Mouse (Mus musculus) megakaryocyte, adult 5-6 weeks (primary cell): ENCODE results near the gene Crybb3. TPM values are rescaled to one million over a fixed set of nuclear protein-coding genes. Genes with fewer than 3 reads are reported as not detected.

Source experiments
- ATAC-seq: 2 replicates; pipeline ENCODE4 v1.8.0; 2016; ENCODE audit warnings: mild to moderate bottlenecking, inconsistent platforms; ENCODE audit not compliant: poor library complexity, severe bottlenecking
- total RNA-seq, 2 experiments: library from RNA; stranded (forward) in 1 of 2; stranded (reverse) in 1 of 2; fragments of 153-499, 151-499 nt in 1 of 2; fragments of 221-1000, 200-1000 nt in 1 of 2; gene quantifications; 2 replicates each; pipeline versions ENCODE4 v1.2.3 to v1.2.4; 2015 to 2017

Gene Crybb3
- total RNA-seq, 2 experiments from 2014 or later = not detected

GRCm38 (mm10) chr5:113050581-113051185, 30.7 kb downstream of the Crybb3 start:
- no peak for ATAC-seq

DNA sequence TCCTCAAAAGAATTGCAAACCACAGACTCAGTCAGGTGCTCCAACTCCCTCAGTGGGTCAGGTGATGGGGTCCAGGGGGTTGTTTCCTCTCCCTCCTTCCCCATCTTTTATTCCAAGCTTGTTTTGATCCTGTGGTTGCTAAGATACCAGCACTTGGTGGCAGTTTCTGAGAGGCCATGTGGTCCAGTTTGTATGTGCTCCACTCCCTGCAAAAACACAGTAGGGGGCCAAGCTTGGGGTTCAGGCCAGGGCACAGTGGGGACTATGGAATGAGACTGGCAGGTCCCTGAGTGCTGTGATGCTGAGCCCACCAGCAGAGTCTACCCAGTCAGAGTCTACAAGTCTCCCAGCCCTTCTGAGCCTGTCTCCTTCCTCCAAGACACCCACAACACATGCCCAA, 31.5 kb downstream of the Crybb3 start:
- ATAC-seq = no peak

GRCm38 (mm10) chr5:113045511-113046273, 35.7 kb downstream of the Crybb3 start:
- no peak for ATAC-seq

DNA sequence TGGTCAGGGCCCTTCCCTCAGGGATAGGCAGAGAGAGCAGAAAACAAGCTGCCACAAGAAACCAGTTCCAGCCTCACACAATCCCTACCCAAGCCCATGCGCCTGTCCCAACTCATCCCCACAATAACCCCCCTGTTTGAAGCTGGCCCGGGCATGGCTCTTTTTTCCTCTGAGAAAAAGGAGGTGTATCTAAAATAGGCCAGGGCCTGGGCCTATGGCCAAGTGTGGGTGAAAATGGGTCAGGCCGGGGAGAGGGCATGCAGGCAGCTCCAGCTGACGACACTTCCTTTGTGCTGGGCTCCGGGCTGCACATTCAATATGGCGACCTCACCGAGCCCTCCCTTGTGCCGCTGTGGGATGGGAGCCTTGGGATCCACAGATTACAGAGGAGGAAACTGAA, 37.9 kb downstream of the Crybb3 start:
- no peak for ATAC-seq

DNA sequence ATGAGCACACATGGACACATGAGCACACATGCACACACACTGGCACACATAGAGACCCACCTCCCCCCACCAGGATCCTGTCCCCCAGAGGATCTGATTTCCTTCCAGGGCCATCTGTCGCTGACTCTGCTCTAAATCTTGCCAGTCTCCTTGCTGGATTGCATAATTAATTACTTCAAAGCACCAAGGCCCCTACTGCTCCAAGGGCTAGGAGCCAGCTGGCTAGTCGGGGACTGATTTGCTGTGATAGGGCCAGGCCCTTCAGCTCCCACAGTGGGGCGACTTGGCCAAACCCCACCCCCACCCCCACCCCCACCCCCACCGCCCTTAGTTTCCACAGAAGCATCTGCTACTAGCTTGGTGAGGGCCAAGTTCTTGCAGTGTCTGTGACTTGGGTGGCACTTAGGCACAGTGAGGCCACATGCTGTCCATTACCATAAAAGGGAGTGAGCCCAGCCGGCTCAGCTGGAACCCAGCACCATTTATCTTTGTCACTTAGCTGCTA, 39.8 kb downstream of the Crybb3 start:
- ATAC-seq = no peak

DNA sequence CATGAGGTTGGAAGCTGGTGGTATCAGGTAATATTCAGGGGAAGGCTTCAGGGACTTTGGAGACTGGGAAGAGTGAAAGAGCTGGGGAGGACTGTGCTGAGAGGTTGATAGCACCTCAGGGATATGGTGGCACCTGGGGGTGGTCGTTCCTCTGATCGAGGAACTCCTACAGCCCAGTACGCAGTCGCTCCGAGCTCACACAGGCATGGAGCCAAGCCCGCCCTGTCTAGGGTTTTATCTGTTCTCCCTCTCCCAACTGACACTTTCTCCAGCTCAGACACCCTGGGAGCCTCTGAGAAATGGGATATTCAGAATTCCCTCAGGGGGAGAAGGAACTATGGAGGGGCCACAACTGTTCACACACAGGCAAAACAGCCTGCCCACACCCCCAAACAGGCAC, 40.6 kb downstream of the Crybb3 start:
- no peak for ATAC-seq

DNA sequence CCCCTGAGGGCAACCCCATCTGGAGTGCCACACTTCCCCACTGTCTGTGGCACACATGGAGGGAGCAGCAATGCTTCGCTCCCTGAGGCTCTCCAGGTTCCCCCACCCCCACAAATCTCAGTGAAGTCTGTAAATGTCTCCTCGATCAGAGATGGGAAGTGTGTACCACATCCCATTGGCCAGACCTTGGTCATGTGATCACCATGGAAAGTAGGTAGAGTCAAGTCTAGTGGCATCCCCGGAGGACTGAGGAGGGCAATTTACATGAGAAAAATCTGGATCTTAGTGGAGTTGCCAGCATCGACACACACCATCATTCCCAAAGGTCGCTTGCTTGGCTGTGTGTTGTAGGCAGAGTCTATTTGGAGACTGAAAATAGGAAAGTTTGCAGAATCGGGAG, 42.8 kb downstream of the Crybb3 start:
- no peak for ATAC-seq

DNA sequence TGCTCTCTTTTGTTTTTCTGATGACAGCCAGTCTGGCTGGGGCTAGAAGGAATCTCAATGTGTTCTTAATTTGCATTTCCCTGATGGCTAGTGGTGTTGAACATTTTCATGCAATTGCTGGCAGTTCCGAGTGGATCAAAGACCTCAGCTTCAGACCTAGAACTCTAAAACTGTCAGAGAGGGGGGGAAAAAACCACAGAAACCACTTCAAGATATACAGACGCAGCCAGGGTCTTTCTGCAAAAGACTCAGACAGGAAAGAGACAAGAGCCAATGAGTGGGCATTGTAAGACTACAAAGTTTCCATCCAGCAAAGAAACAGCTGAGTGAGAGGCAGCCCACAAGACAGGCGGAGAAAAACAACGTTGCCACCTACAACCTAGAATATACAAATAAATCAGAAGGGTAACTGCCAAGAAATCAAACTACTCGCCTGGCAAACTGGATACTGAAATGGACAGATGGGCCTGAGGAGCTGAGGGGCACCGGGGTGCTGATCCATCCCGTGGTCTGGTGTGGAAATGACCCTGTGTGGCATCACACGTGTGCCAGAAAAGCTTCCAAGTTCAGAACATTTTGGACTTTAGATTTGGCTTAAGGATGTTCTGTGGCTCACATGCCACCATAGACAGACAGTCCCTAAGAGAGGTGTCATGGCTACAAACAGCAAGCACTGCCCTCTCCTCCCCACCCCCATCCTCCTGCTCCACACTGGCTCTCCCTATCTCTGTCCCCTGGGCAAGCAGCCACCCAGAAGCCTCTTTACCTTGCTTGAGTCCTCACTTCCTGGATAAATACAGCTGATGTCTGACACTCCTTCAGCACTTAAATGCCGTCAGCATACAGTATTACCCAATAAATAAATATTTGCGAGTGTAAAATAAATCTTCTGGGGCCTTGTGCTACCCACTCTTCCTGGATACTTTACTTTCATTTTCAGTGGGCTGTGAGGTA, 46.0 kb downstream of the Crybb3 start:
- ATAC-seq = peak; percentile 44

DNA sequence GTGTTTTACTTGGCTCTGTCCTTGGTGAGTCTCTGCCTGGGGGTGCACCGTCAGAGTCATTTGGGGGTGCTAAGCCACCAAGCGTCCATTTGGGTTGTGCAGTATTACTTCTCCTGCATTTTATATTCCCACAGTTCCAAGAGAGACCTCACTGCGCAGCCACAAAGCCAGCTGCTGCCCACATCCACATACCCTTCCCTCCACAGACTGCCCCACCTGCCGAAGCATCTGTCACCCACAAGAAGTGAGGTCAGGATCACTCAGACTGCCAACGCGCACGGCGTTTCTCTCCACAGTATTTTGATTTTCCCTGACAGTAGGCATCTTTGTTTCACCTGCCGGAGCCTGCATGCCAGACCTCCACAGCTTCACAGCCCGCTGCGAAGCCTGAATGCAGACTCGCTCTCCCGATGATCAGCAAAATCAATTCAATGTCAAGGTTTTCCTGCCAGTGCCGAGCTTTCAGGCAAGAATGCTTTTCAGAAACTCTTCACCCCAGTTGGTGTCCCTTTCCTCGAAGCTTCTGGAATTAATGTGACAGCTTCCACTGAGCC, 50.1 kb downstream of the Crybb3 start:
- no peak for ATAC-seq

- ATAC-seq = no peak
These were observed 51.3 kb downstream of the Crybb3 start for GRCm38 (mm10) chr5:113030082-113030481.

DNA sequence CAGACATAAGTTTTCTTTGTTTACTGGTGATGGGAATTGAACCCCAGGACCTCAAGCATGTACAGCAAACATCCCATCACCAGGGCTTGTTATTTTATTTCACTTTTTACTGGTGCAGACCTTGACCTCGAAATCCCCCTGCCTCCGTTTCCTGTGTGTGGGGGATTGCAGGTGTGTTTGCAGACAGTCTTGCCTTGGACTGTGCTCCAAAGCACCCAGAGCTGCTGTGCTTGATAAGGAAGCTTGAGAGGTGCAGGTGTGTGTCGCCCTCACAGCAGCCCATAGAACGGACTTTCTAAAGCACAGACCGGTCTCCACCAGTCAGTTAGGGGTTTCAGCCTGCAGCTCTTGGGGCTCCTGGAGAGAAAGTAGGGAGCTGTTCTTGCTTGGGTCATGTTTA, 54.7 kb downstream of the Crybb3 start:
- ATAC-seq = no peak

Other genes with a start within 250 kb of the Crybb3 start
- 0.29 and 0.39 TPM in 2 replicates for gene Myo18b, start 185.2 kb downstream of the Crybb3 start, total RNA-seq (2015)
- 0.12 and 0.22 TPM in 2 replicates for gene Myo18b, start 185.2 kb downstream of the Crybb3 start, total RNA-seq (2017)
- gene Grk3, start 65.8 kb downstream of the Crybb3 start, total RNA-seq (2015) = 22.4 and 23.3 TPM in 2 replicates
- gene Grk3, start 65.8 kb downstream of the Crybb3 start, total RNA-seq (2017) = 29.3 and 38.7 TPM in 2 replicates
- gene Crybb2, start 11.5 kb downstream of the Crybb3 start, total RNA-seq (2015) = not detected in 2 replicates
- not detected in 2 replicates for gene Crybb2, start 11.5 kb downstream of the Crybb3 start, total RNA-seq (2017)
- 0.11 and 0.30 TPM in 2 replicates for gene 2900026A02Rik, start 139.7 kb upstream of the Crybb3 start, total RNA-seq (2015)
- gene 2900026A02Rik, start 139.7 kb upstream of the Crybb3 start, total RNA-seq (2017) = 0.29 and 0.45 TPM in 2 replicates
- gene Tmem211, start 145.3 kb upstream of the Crybb3 start, total RNA-seq (2015) = not detected in 2 replicates
- not detected in 2 replicates for gene Tmem211, start 145.3 kb upstream of the Crybb3 start, total RNA-seq (2017)
- gene Sgsm1, start 229.2 kb upstream of the Crybb3 start, total RNA-seq (2015) = not detected in 2 replicates
- gene Sgsm1, start 229.2 kb upstream of the Crybb3 start, total RNA-seq (2017) = not detected in 2 replicates